ENCODE assay signal across 29 mouse cellular contexts in genomic region chr6:7912015-7912414, GRCm38 (mm10).
A peak's percentile ranks its signal among the peaks of the same experiment; 100 is the strongest.
DNase-seq lines count a peak whose midpoint lies in the region; ATAC-seq lines count a peak whose summit lies in the region.
"Had no signal": no experiment of that assay in that cellular context is flagged by ENCODE, and none has a peak within 500 bp of the region (broad histone marks: within the 10 kb centered on the region; RNA-seq: fewer than 3 reads in every experiment).

No protein-coding gene starts in this region.

- no peak overlapping the region for H3K4me3 ChIP-seq in forebrain, embryonic 14.5 days (ENCODE audit: low read depth, low read length)
- no peak overlapping the region for H3K4me3 ChIP-seq in forebrain, embryonic 12.5 days (replicated peaks)
- H3K4me3 ChIP-seq: embryonic facial prominence, embryonic 13.5 days; embryonic facial prominence, embryonic 15.5 days; erythroblast, embryonic 14.5 days; forebrain, embryonic 10.5 days; forebrain, embryonic 15.5 days had no signal

- no peaks in the 10 kb centered on the region for H3K36me3 ChIP-seq in forebrain, embryonic 14.5 days (ENCODE audit: control insufficient read depth, insufficient read depth, low read length)
- no peaks in the 10 kb centered on the region for H3K36me3 ChIP-seq in forebrain, embryonic 12.5 days (replicated peaks)
- H3K36me3 ChIP-seq: embryonic facial prominence, embryonic 13.5 days; embryonic facial prominence, embryonic 15.5 days; forebrain, embryonic 10.5 days; forebrain, embryonic 15.5 days; G1E had no signal

- WGBS in forebrain, embryonic 14.5 days = 75% methylated on average over 2 of the region's 2 CpGs
- 77% methylated on average over 2 of the region's 2 CpGs for WGBS in forebrain, embryonic 12.5 days

- peak; percentile 0 for DNase-seq in forebrain, embryonic 14.5 days (ENCODE audit: low spot score)
- no peak for DNase-seq in frontal cortex, postnatal 25 days (ENCODE audit: low spot score in 2 of 2)
- peak; percentile 31 for DNase-seq in layer of hippocampus, adult 9-11 months
- no peak for DNase-seq in layer of hippocampus, postnatal 36 days
- peak; percentile 64 for DNase-seq in telencephalon, adult 2 months (ENCODE audit: low read depth, low spot score)
- DNase-seq in kidney, adult 11 months = no peak
- DNase-seq: adrenal gland, adult 8-10 months; adrenal gland, postnatal 14 days; adrenal gland, postnatal 36 days; B cell, adult 2 months; cerebellum, adult 11 months; cerebellum, adult 18-20 months; cerebellum, adult 8-10 months; cerebellum, adult 9-11 months; cerebellum, postnatal 14 days; cerebellum, postnatal 36 days; embryo, embryonic 11 days had no signal

- H3K4me1 ChIP-seq in forebrain, embryonic 14.5 days (ENCODE audit: control insufficient read depth, insufficient read depth, low read length) = no peaks in the 10 kb centered on the region
- no peaks in the 10 kb centered on the region for H3K4me1 ChIP-seq in forebrain, embryonic 12.5 days
- H3K4me1 ChIP-seq: embryonic facial prominence, embryonic 13.5 days; embryonic facial prominence, embryonic 15.5 days; forebrain, embryonic 10.5 days; forebrain, embryonic 15.5 days had no signal

- no peak overlapping the region for H3K4me2 ChIP-seq in forebrain, embryonic 14.5 days (ENCODE audit: low read length)
- no peak overlapping the region for H3K4me2 ChIP-seq in forebrain, embryonic 12.5 days
- H3K4me2 ChIP-seq: embryonic facial prominence, embryonic 13.5 days; embryonic facial prominence, embryonic 15.5 days; forebrain, embryonic 15.5 days had no signal

- ATAC-seq in forebrain, embryonic 14.5 days = no peak
- ATAC-seq in forebrain, embryonic 12.5 days (ENCODE audit: low FRiP score) = no peak
- ATAC-seq in frontal cortex, adult (ENCODE audit: low TSS enrichment) = peak; percentile 93
- ATAC-seq: activated CD4-positive, CD25-positive, alpha-beta regulatory T cell, adult 4 months; CD4-positive, CD25-positive, alpha-beta regulatory T cell, adult 4 months; forebrain, embryonic 15.5 days; Patski had no signal

- H3K27ac ChIP-seq in forebrain, embryonic 14.5 days (ENCODE audit: low read depth, low read length) = no peak overlapping the region
- H3K27ac ChIP-seq in forebrain, embryonic 12.5 days = no peak overlapping the region
- H3K27ac ChIP-seq: embryonic facial prominence, embryonic 13.5 days; embryonic facial prominence, embryonic 15.5 days; forebrain, embryonic 10.5 days; forebrain, embryonic 15.5 days had no signal

- H3K27me3 ChIP-seq in forebrain, embryonic 14.5 days (replicated peaks; ENCODE audit: control insufficient read depth, insufficient read depth, low read length) = no peaks in the 10 kb centered on the region
- H3K27me3 ChIP-seq in forebrain, embryonic 12.5 days = no peaks in the 10 kb centered on the region
- H3K27me3 ChIP-seq: CH12.LX; embryonic facial prominence, embryonic 13.5 days; embryonic facial prominence, embryonic 15.5 days; forebrain, embryonic 15.5 days; Patski had no signal

- no peak overlapping the region for H3K9ac ChIP-seq in forebrain, embryonic 14.5 days (ENCODE audit: low read length)
- no peak overlapping the region for H3K9ac ChIP-seq in forebrain, embryonic 12.5 days
- H3K9ac ChIP-seq: embryonic facial prominence, embryonic 13.5 days; embryonic facial prominence, embryonic 15.5 days; forebrain, embryonic 15.5 days had no signal

- no peaks in the 10 kb centered on the region for H3K9me3 ChIP-seq in forebrain, embryonic 14.5 days (replicated peaks; ENCODE audit: control insufficient read depth, low read length)
- no peaks in the 10 kb centered on the region for H3K9me3 ChIP-seq in forebrain, embryonic 12.5 days
- H3K9me3 ChIP-seq: embryonic facial prominence, embryonic 13.5 days; embryonic facial prominence, embryonic 15.5 days; forebrain, embryonic 10.5 days; forebrain, embryonic 15.5 days; G1E had no signal

Comparison
In these comparisons a context has a peak if more than half of its experiments do, and no peak if none do; other contexts are left out.
1. DNase-seq: peak in forebrain, embryonic 14.5 days (single experiment), layer of hippocampus, adult 9-11 months (single experiment) and telencephalon, adult 2 months (single experiment); none in frontal cortex, postnatal 25 days (0 of 2), layer of hippocampus, postnatal 36 days (0 of 2) and kidney, adult 11 months (single experiment).